Mouse (Mus musculus) urinary bladder, postnatal 14 days (tissue): ENCODE results near the gene Mcrip2.

Experiments used
- DNase-seq: peaks from one replicate; pipeline ENCODE4 v3.0.0; 2021; ENCODE audit warnings: low spot score

The Mcrip2 gene

GRCm38 (mm10) chr17:25833961-25834594 lies 34.5 kb downstream of the Mcrip2 start:
- no peak for DNase-seq

- peak; percentile 91 for DNase-seq
Observed at GRCm38 (mm10) chr17:25833291-25833663, 35.3 kb downstream of the Mcrip2 start, which contains the start of gene Stub1. Stub1 (minus strand) TSS chr17:25833404.

- DNase-seq: peak; percentile 100
Observed at GRCm38 (mm10) chr17:25832436-25833290, 35.9 kb downstream of the Mcrip2 start.

- peak; percentile 51 for DNase-seq
Observed at GRCm38 (mm10) chr17:25831451-25832281, 36.9 kb downstream of the Mcrip2 start.

DNA sequence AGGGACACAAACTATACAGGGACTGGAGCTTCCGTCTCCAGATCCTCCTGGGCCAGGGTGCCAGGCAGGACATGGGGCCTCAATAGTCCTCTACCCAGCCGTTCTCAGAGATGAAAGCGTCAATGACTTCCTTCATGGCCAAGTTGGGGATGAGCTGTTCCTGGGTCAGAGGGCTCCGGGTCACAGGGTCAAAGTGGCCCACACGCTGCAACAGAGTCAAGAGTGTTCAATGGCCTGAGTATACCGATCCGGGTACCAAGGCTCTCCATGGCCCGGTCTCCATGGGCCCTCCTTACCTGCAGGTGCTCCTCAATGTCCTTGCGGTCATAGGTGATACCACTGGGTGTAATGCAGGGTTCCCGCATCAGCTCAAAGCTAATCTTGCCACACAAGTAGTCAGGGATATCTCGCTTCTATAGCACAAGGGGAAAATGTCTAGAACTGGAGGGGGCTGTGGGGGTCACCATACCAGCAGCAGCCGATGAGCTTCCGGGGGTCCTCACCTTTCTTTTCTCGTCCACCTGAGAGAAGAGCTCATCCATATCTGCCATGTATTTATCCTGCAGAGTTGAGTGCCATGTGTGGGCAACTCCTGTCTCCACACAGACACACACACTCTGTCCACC lies 37.6 kb downstream of the Mcrip2 start:
- no peak for DNase-seq

DNA sequence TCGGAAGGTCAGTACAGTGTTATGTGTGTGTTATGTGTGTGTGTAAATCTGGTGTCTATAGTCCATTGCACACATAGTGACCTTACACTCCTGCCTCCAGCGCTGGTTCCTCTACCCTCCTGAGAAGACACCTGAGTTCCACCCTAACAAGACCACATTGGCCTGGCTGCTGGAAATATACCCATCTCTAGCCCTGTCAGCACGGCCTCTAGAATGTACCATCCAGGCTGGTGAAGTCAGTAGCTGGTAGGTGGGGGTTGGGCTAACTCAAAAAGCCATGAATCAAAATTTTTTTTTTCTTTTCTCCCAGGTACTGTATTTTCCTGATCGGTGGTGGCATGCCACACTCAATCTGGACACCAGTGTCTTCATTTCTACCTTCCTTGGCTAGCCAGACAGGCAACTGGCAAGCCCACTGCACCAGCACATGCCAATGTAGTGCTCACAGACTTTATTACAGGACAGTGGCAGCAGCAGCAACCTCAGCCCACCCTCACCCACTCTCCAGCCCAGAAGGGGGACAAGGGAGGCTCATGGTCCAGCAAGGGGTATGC lies 38.3 kb downstream of the Mcrip2 start:
- DNase-seq: no peak

- no peak for DNase-seq
Observed at GRCm38 (mm10) chr17:25829558-25830017, 39.0 kb downstream of the Mcrip2 start.

- peak; percentile 74 for DNase-seq
Observed at GRCm38 (mm10) chr17:25828712-25829557, 39.6 kb downstream of the Mcrip2 start, which contains the start of gene Jmjd8. Jmjd8 (plus strand) TSS chr17:25828867.

DNA sequence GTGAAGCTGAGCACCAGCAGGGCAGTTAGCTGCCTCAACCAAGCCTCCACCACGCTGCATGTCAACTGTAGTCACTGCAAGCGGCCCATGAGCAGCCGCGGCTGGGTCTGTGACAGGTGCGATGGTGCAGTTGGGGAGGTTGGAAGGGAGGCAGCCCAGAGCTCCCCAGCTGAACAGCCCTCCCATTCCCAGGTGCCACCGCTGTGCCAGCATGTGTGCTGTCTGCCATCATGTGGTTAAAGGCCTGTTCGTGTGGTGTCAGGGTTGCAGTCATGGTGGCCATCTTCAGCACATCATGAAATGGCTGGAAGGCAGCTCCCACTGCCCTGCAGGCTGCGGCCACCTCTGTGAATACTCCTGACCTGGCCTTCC lies 40.4 kb downstream of the Mcrip2 start:
- DNase-seq: no peak

DNA sequence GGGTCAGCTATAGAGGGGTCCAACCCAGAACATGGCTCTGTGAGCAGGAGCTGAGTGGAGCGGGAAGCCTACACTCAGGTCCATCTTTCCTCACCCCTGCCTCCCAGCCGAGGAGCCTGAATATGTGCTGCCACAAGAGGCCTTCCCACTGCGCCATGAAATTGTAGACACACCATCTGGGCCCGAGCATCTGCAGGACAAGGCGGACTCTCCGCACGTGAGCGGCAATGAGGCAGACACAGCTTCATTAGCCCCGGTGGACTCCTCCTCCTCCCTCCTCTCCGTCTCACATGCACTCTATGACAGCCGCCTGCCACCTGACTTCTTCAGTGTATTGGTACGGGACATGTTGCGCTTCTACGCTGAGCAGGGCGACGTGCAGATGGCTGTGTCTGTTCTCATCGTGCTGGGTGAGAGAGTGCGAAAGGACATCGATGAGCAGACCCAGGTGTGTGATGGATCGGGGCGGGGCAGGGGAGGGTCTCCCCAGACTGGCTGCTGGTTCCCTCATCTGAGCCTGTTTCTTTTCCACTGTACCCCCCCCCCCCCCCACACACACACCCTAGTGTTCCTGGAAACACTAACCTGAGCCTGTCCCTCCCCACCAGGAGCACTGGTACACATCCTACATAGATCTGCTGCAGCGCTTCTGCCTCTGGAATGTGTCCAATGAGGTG lies 40.9 kb downstream of the Mcrip2 start:
- no peak for DNase-seq

GRCm38 (mm10) chr17:25827011-25827410 lies 41.6 kb downstream of the Mcrip2 start:
- DNase-seq: no peak

- no peak for DNase-seq
Observed at GRCm38 (mm10) chr17:25825984-25826570, 42.5 kb downstream of the Mcrip2 start.

DNA sequence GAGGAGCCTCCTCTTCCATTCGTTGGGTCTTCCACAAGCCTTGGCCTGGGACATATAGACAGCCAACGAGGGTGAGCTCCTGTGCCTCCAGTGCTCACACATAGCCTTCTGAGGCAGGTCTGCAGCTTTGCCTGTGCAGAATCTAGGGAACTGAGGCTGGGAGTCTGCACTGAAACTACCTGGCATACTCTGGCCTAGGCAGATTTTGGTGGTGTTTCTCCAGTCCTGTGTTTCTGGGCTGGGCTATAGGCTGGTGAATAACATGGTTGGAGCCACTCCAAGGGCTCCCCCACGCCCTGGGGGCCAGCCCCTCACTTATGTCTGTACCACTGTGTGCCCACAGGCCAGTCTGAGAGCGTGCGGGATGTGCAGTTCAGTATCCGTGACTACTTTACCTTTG lies 43.3 kb downstream of the Mcrip2 start:
- no peak for DNase-seq

DNA sequence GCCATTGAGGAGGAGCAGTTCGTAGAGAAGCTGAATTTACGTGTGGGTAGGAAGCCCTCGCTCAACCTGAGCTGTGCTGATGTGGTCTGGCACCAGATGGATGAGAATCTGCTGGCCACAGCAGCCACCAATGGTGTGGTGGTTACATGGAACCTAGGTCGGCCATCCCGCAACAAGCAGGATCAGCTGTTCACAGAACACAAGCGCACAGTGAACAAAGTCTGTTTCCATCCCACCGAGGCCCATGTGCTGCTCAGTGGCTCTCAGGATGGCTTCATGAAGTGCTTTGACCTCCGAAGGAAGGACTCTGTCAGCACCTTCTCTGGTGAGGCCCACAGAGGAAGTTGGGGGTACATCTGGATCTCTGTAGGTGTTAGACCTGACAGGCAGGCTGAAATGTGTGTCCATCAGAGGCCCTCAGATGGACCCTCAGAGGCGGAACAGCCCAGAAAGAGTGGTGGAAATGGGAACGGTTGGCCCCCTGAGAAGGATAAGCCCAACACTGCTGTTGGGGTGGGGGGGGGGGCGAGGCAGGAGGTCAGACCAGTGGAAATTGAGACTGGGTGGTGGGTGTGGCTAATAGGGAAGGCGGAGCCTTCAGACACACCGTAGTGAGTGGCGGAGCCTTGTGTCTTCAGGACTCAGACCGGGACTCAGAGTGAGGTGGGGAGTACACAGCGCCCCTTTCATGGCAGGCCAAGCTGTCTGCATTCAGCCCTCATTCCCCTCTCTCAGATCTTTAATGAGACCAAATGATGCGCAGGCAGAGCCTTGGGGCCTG lies 44.0 kb downstream of the Mcrip2 start:
- DNase-seq: no peak

DNA sequence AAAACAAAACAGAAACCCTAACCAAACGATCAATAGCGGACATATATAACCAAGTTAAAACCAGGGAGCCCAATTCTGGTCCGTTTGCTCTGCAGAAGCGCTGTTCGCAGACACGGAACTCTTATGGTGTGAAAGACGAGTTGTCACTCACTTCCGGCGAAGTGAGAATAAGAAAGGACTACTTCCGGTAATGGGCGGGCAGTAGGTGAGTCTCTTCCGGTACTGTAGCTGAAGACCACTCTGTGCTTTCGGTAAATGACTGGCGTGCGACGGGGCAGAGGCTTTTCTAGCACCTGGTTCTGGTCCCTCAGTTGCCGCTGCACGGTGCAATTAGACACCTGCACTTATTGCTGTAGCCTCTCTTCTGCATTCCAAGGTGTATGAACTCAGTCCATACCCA lies 45.1 kb downstream of the Mcrip2 start, which contains the start of gene Wdr24:
Wdr24 (plus strand) TSS at position 176 of the 400 bp plus-strand sequence.
- peak; percentile 76 for DNase-seq

DNA sequence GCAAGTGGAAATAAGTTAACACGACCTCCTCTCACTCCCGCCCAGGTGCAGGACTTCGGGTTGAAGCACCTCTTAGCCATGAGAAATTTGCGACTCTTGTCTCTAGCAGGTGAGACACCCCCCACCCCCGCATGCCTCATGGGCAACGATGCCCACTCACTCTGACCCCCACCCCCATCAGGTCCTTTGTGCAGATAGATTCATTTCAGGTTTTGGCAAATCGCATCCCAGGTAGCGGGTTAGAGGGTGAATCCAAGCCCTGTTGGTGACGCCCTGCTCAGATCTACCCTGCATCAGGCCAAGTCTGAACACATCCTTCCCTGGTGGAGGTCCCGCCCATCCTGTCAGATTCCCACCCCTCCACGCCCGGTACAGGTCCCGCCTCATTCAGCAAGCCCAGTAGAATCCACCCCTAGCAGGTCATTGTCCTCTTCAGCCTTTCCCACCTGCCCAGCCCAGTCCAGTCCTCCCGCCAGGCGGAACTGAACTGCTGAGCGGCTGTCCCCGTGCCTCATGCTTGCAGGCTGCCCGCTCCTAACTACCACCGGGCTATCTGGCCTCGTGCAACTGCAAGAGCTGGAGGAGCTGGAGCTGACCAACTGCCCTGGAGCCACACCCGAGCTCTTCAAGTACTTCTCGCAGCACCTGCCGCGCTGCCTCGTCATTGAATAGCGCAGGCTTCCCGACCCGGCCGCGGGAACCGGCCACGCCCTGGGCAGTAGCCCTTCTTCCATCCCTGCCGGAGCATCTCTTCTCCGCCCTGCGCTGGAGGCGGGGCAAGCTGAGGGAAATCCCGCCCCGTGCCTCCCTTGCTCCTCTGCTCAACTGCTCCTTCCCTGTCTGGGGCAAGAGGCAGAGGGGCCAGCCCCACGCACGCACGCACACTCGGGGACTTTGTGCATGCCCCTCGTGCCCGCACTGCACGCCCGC lies 49.4 kb downstream of the Mcrip2 start:
- DNase-seq: no peak

DNA sequence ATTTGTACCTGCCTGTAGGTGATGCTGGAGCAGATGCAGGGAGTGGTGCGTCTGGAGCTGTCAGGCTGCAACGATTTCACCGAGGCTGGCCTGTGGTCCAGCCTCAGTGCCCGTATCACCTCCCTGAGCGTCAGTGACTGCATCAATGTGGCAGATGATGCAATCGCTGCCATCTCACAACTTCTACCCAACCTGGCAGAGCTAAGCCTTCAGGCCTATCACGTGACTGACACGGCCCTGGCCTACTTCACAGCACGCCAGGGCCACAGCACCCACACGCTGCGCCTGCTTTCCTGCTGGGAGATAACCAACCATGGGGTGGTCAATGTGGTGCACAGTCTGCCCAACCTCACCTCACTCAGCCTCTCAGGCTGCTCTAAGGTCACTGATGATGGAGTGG lies 50.9 kb downstream of the Mcrip2 start:
- no peak for DNase-seq
